Mouse (Mus musculus): ENCODE data around the gene N4bp2l1.
"Not testable (repeated sequence)": the region's sequence is repeated elsewhere in the genome, so short reads cannot be mapped to it uniquely, and the experiment has no call there.

Gene N4bp2l1

DNA sequence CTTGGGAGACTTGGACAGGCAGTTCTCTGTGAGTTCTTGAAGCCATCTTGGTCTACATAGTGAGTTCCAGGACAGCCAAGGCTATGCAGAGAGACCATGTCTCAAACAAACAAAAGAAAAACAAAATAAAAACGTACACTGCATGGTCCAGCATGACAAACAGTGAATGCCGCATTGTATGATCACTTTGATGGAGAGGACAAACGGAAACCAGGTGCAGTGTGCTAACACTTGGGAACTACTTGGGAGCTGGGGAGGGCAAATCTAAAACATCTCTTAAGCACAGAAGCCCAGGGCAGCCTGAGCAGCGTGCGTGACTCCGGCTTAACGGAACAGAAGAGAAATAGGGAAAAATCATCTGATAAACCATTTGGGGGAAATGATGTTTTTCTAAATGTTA lies at the start of gene N4bp2l1:
Gene N4bp2l1 (minus strand): TSS at position 101 of the 400 bp plus-strand sequence.
- no peak for DNase-seq (ENCODE audit: low read depth, low spot score)

DNA sequence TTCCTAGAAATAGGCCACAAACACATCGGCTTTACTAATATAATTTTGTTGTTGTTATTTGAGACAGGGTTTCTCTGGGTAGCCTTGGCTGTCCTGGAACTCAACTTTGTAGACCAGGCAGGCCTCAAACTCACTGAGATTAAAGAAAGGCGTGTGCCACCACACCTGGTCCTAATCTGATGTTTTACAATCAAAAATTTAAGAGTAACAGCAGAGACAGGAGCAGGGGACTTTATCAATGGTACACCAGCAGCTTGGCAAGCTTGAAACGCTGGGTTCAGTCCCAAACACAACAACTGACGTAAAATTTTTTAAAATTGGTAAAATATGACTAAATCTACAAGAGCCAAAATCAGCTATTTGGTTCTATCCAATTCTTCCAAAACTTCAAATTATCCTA lies 47.9 kb upstream of the N4bp2l1 start:
- no peak for DNase-seq (ENCODE audit: low read depth, low spot score)

DNA sequence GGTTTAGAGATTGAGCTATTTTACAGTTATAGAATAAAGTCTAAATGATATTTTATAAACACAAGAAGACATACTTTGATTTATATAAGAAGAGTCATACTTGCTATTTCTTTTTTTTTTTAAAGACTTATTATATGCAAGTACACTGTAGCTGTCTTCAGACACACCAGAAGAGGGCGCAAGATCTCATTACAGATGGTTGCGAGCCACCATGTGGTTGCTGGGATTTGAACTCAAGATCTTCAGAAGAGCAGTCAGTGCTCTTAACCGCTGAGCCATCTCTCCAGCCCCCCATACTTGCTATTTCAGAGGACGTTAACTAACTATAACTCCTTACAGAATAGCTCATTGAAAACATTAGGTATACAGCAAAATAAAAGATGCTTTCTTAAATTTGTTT lies 46.4 kb upstream of the N4bp2l1 start:
- DNase-seq (ENCODE audit: low read depth, low spot score): not testable (repeated sequence)

DNA sequence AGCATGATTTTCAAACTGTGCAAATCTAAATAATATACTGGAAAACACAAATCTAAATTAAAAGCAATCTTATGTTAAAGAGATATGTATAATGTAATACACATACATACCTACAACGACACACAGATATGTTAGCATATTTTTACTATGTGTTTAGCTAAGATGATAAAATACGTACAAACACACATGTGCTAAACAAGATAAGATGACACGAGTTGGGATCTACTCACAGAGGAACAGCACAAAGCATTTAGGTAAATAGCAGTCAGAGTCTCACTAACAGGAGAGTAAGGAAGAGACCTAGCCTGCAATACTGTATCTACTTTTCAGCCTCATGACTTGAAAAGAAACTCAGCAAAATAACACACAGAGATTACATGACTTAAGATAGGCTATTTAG lies 44.5 kb upstream of the N4bp2l1 start:
- no peak for DNase-seq (ENCODE audit: low read depth, low spot score)

- DNase-seq (ENCODE audit: low read depth, low spot score): no peak
Observed at GRCm38 (mm10) chr5:150629692-150630091, 32.7 kb upstream of the N4bp2l1 start.

- no peak for DNase-seq (ENCODE audit: low read depth, low spot score)
Observed at GRCm38 (mm10) chr5:150629272-150629671, 32.3 kb upstream of the N4bp2l1 start.

DNA sequence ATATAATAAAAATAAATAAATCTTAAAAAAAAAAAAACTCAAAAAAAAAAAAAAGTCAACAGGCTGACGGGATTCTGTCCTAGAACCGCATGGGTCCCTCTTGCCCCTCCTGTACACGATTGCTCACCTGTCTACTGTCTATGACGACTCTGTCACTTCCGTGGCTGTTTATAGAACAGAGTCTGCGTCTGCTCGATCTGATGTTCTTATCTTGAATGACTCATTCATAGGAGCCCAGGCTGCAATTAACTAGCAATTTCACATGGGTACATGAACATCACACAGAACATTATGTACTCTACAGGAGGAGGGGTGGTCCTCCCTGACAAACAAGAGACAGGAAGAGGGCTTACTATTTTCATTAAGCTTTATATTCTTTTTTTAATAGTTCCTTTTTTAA lies 28.5 kb upstream of the N4bp2l1 start:
- DNase-seq (ENCODE audit: low read depth, low spot score): no peak

DNA sequence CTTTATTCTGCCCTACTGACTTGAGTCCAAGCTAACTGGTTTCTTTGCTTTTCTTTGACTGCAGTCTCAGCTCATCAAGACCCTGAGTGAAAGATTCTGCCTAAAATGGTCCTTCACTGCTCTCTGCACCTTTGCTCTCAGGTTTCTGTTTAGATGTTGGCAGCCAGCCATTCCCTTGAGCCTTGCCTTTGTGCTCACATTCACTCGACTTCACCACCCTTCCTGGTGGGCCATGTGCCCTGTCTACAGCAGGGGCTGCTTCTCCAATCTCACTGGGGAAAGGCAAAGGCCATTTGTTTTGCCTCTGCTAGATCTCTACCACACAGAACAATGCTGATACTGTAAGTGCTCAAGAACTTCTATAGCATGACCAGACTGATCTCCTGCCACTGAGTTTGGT lies 25.8 kb upstream of the N4bp2l1 start:
- no peak for DNase-seq (ENCODE audit: low read depth, low spot score)

DNA sequence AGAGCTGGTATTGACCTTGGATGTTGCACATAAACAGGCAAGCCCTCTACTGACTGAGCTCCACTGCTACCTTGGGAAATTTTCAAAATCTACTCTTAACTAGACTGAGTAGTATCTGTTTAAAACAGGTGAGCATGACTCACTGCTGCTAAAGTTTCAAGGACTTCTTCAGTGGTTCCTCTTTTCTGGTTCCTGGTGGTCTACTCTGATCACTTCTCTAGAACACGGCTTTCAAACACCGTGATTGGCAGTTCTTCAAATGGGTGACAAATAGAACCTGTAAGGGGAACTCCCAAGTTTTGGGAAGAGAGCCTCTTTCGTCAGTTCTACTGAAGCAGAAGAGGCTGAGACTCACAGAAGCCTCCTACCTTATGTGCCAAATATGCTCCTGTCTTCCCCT lies 24.6 kb upstream of the N4bp2l1 start:
- peak; percentile 84 for DNase-seq (ENCODE audit: low read depth, low spot score)

DNA sequence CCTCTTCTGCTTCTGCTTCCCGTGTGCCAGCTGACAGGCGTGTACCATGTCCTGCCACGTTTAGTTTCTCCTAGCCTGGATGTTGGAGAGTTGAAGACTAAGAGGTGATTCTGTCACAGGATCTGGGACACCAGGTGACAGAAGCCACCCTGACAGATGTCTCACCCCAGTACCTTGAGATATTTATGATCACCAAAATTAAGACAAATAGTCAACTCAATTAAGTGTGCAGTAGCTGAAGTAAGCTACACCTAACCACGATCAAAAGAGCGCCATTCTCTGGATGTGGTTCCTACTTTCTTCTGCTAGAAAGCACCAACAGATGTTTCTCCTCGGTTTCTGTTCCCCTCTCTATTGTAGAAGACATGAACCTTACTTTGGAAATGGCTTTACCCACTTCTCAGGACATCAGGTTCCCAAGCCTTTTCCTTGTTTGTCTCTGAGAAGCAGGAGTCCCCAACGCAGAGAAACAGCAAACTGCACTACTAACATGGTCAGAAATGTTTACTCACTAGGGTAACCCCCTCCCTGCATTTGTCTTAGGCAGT lies 23.7 kb upstream of the N4bp2l1 start:
- DNase-seq (ENCODE audit: low read depth, low spot score): peak; percentile 71

DNA sequence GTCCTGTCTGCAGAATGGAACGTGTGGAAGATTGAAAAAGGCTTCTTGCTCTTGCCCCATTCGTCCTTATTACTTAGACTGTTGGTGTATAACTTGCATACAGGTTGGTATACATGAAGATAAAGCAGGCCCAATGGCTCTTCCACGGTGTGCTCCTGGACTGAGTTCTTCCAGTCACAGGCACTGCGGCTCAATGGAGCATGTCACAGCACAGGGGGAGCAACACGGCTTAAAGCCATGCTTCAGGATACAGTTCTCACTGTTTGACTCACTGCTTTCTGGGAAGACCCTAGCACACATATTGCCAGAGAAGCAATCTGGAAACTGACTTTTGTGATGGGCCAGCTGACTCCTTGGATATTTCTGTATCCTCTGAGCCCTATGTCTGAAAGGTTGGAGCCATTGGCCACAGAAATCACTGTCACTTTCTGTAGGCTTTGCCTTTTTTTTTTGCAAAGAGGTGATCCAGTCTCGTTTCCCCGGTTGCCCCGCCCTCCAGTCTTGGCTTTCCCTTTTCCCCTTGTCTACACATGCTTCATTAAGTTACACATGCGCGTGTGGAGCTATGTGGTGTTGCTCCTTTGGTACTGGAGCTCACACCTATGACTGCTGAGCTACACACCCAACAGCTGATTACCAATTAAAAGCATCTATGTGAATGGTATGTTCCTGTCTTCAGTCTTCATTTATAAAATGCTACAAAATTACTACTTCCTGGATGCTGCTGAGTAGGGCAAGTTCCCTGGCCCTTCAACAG lies 21.8 kb upstream of the N4bp2l1 start:
- no peak for DNase-seq (ENCODE audit: low read depth, low spot score)

- no peak for DNase-seq (ENCODE audit: low read depth, low spot score)
Observed at GRCm38 (mm10) chr5:150616731-150617130, 19.7 kb upstream of the N4bp2l1 start.

DNA sequence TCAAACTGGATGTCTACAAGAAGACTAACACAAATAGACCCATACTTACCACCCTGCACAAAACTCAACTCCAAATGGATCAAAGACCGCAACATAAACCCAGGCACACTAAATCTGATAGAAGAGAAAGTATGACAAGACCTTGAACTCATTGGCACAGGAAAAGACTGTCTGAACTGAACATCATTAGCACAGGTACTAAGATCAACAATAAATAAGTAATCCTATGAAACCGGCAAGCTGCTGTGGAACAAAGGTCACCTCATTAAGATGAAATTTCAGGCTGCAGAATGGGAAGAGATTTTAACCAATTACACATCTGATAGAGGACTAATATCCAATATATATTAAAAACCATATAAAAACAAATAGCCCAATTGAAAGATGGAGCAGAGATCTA lies 19.2 kb upstream of the N4bp2l1 start:
- DNase-seq (ENCODE audit: low read depth, low spot score): no peak

- DNase-seq (ENCODE audit: low read depth, low spot score): no peak
Observed at GRCm38 (mm10) chr5:150614054-150614453, 17.1 kb upstream of the N4bp2l1 start.

GRCm38 (mm10) chr5:150611697-150612096 lies 14.7 kb upstream of the N4bp2l1 start:
- DNase-seq (ENCODE audit: low read depth, low spot score): no peak

- no peak for DNase-seq (ENCODE audit: low read depth, low spot score)
Observed at GRCm38 (mm10) chr5:150611136-150611535, 14.1 kb upstream of the N4bp2l1 start.

GRCm38 (mm10) chr5:150607631-150608030 lies 10.6 kb upstream of the N4bp2l1 start:
- no peak for DNase-seq (ENCODE audit: low read depth, low spot score)

DNA sequence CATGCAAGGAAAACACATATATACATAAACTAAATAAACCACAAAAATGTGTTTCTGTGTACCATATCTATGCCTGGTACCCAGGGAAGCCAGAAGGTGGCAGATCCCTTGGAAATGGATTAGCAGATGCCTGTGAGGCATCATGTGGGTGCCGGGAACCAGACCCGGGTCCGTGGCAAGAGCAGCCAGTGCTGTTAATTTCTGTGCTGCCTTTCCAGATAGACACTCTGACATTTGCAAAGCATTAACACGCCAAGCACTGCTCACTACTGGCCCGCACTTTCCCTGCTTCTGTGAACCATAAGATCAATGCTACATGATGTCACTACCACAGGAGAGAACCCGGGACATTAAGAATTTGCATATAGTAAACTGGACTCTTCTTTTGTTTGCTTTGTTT lies 9.1 kb upstream of the N4bp2l1 start:
- DNase-seq (ENCODE audit: low read depth, low spot score): no peak

DNA sequence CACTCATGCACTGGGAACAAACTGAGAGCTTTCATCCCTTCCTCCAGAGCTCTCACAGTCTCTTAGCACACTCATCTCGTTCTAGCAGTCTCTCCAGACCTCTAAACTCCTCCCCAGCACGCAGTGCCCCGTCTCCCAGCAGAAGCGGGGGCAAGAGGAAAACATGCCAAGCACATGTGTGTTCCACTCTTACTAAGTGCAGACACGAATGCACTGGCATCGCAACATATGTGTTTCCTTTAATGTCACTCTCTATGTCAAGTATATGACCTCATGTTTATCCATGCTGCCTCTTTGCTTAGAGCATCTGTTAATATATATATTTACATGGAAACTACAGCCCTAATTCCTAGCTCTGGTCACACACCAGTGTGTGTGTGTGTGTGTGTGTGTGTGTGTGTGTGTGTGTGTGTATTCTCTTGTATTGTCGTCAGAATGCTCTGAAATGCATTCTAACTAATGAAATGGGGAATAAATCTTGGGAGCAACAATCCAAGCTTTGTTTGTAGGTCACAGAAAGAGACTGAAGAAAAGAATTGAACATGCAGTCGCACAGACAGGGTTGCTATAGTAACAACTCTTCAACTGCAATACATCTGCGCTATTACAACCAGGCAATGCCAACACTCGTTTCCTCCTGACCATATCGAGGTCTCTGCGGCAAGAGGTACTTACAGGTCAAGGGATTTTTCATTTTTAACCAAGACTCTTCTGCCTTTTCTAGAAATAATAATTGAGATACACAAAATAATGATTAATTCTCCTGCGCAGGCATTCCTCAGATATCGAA lies 4.6 kb upstream of the N4bp2l1 start:
- no peak for DNase-seq (ENCODE audit: low read depth, low spot score)

- no peak for DNase-seq (ENCODE audit: low read depth, low spot score)
Observed at GRCm38 (mm10) chr5:150600554-150601440, 3.8 kb upstream of the N4bp2l1 start.
